Mouse (Mus musculus): Measurements from ENCODE around the gene Olfr224. TPM values are rescaled to one million over a fixed set of nuclear protein-coding genes. Genes with fewer than 3 reads are reported as not detected.
"Not testable (repeated sequence)": the region's sequence is repeated elsewhere in the genome, so short reads cannot be mapped to it uniquely, and the experiment has no call there.

Olfr224 gene
- polyA plus RNA-seq, 1 experiment: not detected

DNA sequence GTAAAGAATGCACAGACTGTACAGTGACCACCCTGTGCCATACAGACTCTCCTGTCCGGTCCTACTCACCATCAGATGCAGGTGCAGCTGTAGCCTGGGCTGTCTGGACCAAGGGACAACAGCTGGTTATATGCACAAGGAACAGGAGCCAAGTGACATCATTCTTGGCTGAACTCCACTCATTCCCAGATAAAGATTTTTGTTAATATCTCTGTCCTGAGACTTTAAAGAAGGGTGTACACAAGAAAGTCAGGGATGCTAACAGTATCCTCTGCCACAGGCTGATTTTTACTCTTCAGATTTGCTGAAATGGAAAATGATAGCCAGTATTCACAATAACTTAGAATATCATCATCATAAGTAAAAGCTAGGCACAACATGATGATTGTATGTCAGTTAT, 14.8 kb downstream of the Olfr224 start, which contains the start of gene Olfr328:
TSS of gene Olfr328 (minus strand) at position 101 of the 400 bp plus-strand sequence.
- Histone ChIP-seq H3K9ac (ENCODE audit: low read depth, poor library complexity, severe bottlenecking) (no peak within 1 kb of the TSS), H3K27me3 (ENCODE audit: control insufficient read depth, insufficient read depth, low read length, poor library complexity, severe bottlenecking) (no peaks in the 10 kb centered on the region), H3K4me3 (ENCODE audit: low read depth, low read length) (no peak within 1 kb of the TSS), H3K36me3 (ENCODE audit: control insufficient read depth, insufficient read depth, low read length, poor library complexity, severe bottlenecking) (no peaks in the 10 kb centered on the region), H3K9me3 (replicated peaks; ENCODE audit: control insufficient read depth, insufficient read depth, low read length, poor library complexity, severe bottlenecking) (no peaks in the 10 kb centered on the region), H3K27ac (ENCODE audit: insufficient read depth, low read length) (no peak within 1 kb of the TSS), H3K4me1 (ENCODE audit: control insufficient read depth, insufficient read depth, low read length) (no peaks in the 10 kb centered on the region)
- no peak for TF ChIP-seq EP300 (IDR thresholded peaks at IDR 0.05; ENCODE audit: insufficient read depth, low read depth, low read length)
- TF ChIP-seq CTCF (IDR thresholded peaks at IDR 0.05; ENCODE audit: low read depth, low read length): no peak
- no peak for TF ChIP-seq POLR2A (IDR thresholded peaks at IDR 0.05; ENCODE audit: insufficient read depth, low read length)

DNA sequence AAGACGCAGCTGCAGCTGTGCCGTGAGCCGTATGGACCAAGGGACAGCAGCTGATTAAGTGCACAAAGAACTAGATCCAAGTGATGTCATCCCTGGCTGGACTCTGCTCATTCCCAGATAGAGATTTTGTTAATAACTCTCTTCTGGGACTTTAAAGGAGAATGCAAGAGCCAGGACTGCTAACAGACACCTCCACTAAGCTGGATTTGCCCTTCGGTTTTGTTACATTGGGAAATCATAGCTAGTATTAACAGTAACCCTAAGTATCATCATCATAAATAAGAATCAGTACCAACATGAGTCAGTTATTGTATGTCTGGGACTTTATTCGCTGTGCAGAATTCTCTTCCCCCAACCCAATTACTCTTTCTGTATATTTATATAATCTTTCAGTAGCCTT, 24.0 kb downstream of the Olfr224 start, which contains the start of gene Olfr329-ps:
TSS of gene Olfr329-ps (minus strand) at position 101 of the 400 bp plus-strand sequence.
- H3K27me3 ChIP-seq (ENCODE audit: control insufficient read depth, insufficient read depth, low read length, poor library complexity, severe bottlenecking): no peaks in the 10 kb centered on the region
- no peak for TF ChIP-seq CTCF (IDR thresholded peaks at IDR 0.05; ENCODE audit: low read depth, low read length)
- TF ChIP-seq EP300 (IDR thresholded peaks at IDR 0.05; ENCODE audit: insufficient read depth, low read depth, low read length): no peak
- H3K36me3 ChIP-seq (ENCODE audit: control insufficient read depth, insufficient read depth, low read length, poor library complexity, severe bottlenecking): no peaks in the 10 kb centered on the region

GRCm38 (mm10) chr11:58534736-58535135, 35.6 kb downstream of the Olfr224 start, which contains the start of gene Olfr330:
Gene Olfr330, minus strand, starts transcription at chr11:58534836.
- H3K27ac ChIP-seq (ENCODE audit: insufficient read depth, low read length); H3K4me1 ChIP-seq (ENCODE audit: control insufficient read depth, insufficient read depth, low read length); H3K4me3 ChIP-seq (ENCODE audit: low read depth, low read length); H3K9ac ChIP-seq (ENCODE audit: low read depth, poor library complexity, severe bottlenecking); H3K36me3 ChIP-seq (ENCODE audit: control insufficient read depth, insufficient read depth, low read length, poor library complexity, severe bottlenecking); H3K9me3 ChIP-seq (replicated peaks; ENCODE audit: control insufficient read depth, insufficient read depth, low read length, poor library complexity, severe bottlenecking); H3K27me3 ChIP-seq (ENCODE audit: control insufficient read depth, insufficient read depth, low read length, poor library complexity, severe bottlenecking): not testable (repeated sequence)

More for the DNA sequence above, 24.0 kb downstream of the Olfr224 start, which contains the start of gene Olfr329-ps:
- no peak within 1 kb of the TSS for H3K27ac ChIP-seq (ENCODE audit: insufficient read depth, low read length)
- H3K4me1 ChIP-seq (ENCODE audit: control insufficient read depth, insufficient read depth, low read length): no peaks in the 10 kb centered on the region
- H3K9me3 ChIP-seq (replicated peaks; ENCODE audit: control insufficient read depth, insufficient read depth, low read length, poor library complexity, severe bottlenecking): no peaks in the 10 kb centered on the region
- no peak within 1 kb of the TSS for H3K9ac ChIP-seq (ENCODE audit: low read depth, poor library complexity, severe bottlenecking)
- no peak within 1 kb of the TSS for H3K4me3 ChIP-seq (ENCODE audit: low read depth, low read length)

DNA sequence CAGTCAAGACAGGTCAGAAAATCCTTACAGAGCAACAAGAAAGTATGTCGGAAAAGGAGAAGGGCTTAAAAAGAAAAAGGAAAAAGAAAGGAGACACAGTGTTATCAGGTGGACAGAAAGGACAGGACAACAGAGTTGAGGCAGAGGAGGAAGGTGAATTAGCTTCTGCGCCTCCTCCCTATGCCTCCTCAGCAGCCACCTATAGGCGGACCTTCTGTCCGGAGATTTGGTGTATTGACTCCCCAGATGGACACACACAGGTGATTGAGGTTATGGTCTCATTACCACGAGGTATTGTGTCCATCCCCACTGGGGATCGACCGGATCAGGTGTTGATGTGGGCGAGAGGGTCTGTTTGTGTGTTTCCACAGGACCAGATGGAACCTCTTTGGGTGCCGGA, 50.6 kb downstream of the Olfr224 start:
- not testable (repeated sequence) for H3K9ac ChIP-seq (ENCODE audit: low read depth, poor library complexity, severe bottlenecking); H3K27ac ChIP-seq (ENCODE audit: insufficient read depth, low read length); H3K4me3 ChIP-seq (ENCODE audit: low read depth, low read length); H3K36me3 ChIP-seq (ENCODE audit: control insufficient read depth, insufficient read depth, low read length, poor library complexity, severe bottlenecking); H3K4me1 ChIP-seq (ENCODE audit: control insufficient read depth, insufficient read depth, low read length); H3K27me3 ChIP-seq (ENCODE audit: control insufficient read depth, insufficient read depth, low read length, poor library complexity, severe bottlenecking)
- H3K9me3 ChIP-seq (replicated peaks; ENCODE audit: control insufficient read depth, insufficient read depth, low read length, poor library complexity, severe bottlenecking): peaks cover 15% of the 10 kb centered on the region

DNA sequence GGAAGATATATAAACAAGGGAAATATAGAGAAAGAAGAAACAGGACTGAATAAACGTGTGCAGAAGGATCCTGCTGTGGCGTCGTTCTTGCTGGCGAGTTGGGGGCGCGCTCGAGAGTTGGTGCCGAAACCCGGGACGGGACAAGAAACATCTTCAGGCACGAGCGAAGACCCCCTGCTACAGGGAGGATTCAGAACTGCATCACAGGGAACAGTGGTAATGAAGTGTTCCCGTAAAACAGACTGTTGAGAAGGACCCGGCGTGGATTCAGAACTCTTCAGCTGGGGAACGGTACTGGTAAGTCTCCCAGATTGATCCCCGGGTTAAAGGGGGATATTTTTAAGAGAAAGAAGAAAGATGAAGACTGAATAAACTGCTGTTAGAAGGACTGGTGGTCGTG, 51.4 kb downstream of the Olfr224 start:
- not testable (repeated sequence) for H3K27me3 ChIP-seq (ENCODE audit: control insufficient read depth, insufficient read depth, low read length, poor library complexity, severe bottlenecking); H3K4me1 ChIP-seq (ENCODE audit: control insufficient read depth, insufficient read depth, low read length); H3K9ac ChIP-seq (ENCODE audit: low read depth, poor library complexity, severe bottlenecking); H3K4me3 ChIP-seq (ENCODE audit: low read depth, low read length); H3K36me3 ChIP-seq (ENCODE audit: control insufficient read depth, insufficient read depth, low read length, poor library complexity, severe bottlenecking); H3K27ac ChIP-seq (ENCODE audit: insufficient read depth, low read length)
- peaks cover 15% of the 10 kb centered on the region for H3K9me3 ChIP-seq (replicated peaks; ENCODE audit: control insufficient read depth, insufficient read depth, low read length, poor library complexity, severe bottlenecking)

Other genes starting within 250 kb of the Olfr224 start
- 8.3 and 9.0 TPM in 2 replicates for gene Zfp672, start 240.2 kb downstream of the Olfr224 start, polyA plus RNA-seq (2011; ENCODE audit: insufficient read depth, insufficient read length, low read depth, missing spikeins)
- 33.6 and 41.4 TPM in 2 replicates for gene Sh3bp5l, start 239.8 kb downstream of the Olfr224 start, polyA plus RNA-seq (2011; ENCODE audit: insufficient read depth, insufficient read length, low read depth, missing spikeins)
- not detected in 2 replicates for gene Lypd8, start 191.5 kb downstream of the Olfr224 start, polyA plus RNA-seq (2011; ENCODE audit: insufficient read depth, insufficient read length, low read depth, missing spikeins)
- not detected in 2 replicates for gene 1810065E05Rik, start 149.4 kb downstream of the Olfr224 start, polyA plus RNA-seq (2011; ENCODE audit: insufficient read depth, insufficient read length, low read depth, missing spikeins)
- gene Gm12253, start 138.0 kb downstream of the Olfr224 start, polyA plus RNA-seq (2011; ENCODE audit: insufficient read depth, insufficient read length, low read depth, missing spikeins): not detected in 2 replicates
- gene Lypd9, start 117.6 kb downstream of the Olfr224 start, polyA plus RNA-seq (2011; ENCODE audit: insufficient read depth, insufficient read length, low read depth, missing spikeins): not detected in 2 replicates
- not detected in 2 replicates for gene Olfr30, start 108.3 kb downstream of the Olfr224 start, polyA plus RNA-seq (2011; ENCODE audit: insufficient read depth, insufficient read length, low read depth, missing spikeins)
- not detected in 2 replicates for gene Olfr332, start 78.0 kb downstream of the Olfr224 start, polyA plus RNA-seq (2011; ENCODE audit: insufficient read depth, insufficient read length, low read depth, missing spikeins)
- gene Olfr331, start 68.0 kb downstream of the Olfr224 start, polyA plus RNA-seq (2011; ENCODE audit: insufficient read depth, insufficient read length, low read depth, missing spikeins): not detected in 2 replicates
- not detected in 2 replicates for gene Olfr330, start 35.7 kb downstream of the Olfr224 start, polyA plus RNA-seq (2011; ENCODE audit: insufficient read depth, insufficient read length, low read depth, missing spikeins)
- not detected in 2 replicates for gene Olfr329-ps, start 24.1 kb downstream of the Olfr224 start, polyA plus RNA-seq (2011; ENCODE audit: insufficient read depth, insufficient read length, low read depth, missing spikeins)
- not detected in 2 replicates for gene Olfr328, start 14.9 kb downstream of the Olfr224 start, polyA plus RNA-seq (2011; ENCODE audit: insufficient read depth, insufficient read length, low read depth, missing spikeins)
- gene Olfr325, start 7.2 kb upstream of the Olfr224 start, polyA plus RNA-seq (2011; ENCODE audit: insufficient read depth, insufficient read length, low read depth, missing spikeins): not detected in 2 replicates
- not detected in 2 replicates for gene Olfr324, start 24.6 kb upstream of the Olfr224 start, polyA plus RNA-seq (2011; ENCODE audit: insufficient read depth, insufficient read length, low read depth, missing spikeins)
- gene 2210407C18Rik, start 45.5 kb upstream of the Olfr224 start, polyA plus RNA-seq (2011; ENCODE audit: insufficient read depth, insufficient read length, low read depth, missing spikeins): not detected in 2 replicates
- gene Olfr323, start 59.9 kb upstream of the Olfr224 start, polyA plus RNA-seq (2011; ENCODE audit: insufficient read depth, insufficient read length, low read depth, missing spikeins): not detected in 2 replicates
- gene Trim58, start 69.9 kb upstream of the Olfr224 start, polyA plus RNA-seq (2011; ENCODE audit: insufficient read depth, insufficient read length, low read depth, missing spikeins): not detected in 2 replicates
- not detected in 2 replicates for gene Olfr322, start 88.2 kb upstream of the Olfr224 start, polyA plus RNA-seq (2011; ENCODE audit: insufficient read depth, insufficient read length, low read depth, missing spikeins)
- gene Olfr320, start 110.5 kb upstream of the Olfr224 start, polyA plus RNA-seq (2011; ENCODE audit: insufficient read depth, insufficient read length, low read depth, missing spikeins): not detected in 2 replicates
- not detected in 2 replicates for gene Olfr319, start 128.6 kb upstream of the Olfr224 start, polyA plus RNA-seq (2011; ENCODE audit: insufficient read depth, insufficient read length, low read depth, missing spikeins)
- not detected in 2 replicates for gene Olfr318, start 153.5 kb upstream of the Olfr224 start, polyA plus RNA-seq (2011; ENCODE audit: insufficient read depth, insufficient read length, low read depth, missing spikeins)
- gene Olfr317, start 168.7 kb upstream of the Olfr224 start, polyA plus RNA-seq (2011; ENCODE audit: insufficient read depth, insufficient read length, low read depth, missing spikeins): not detected in 2 replicates
- not detected in 2 replicates for gene Olfr316, start 182.2 kb upstream of the Olfr224 start, polyA plus RNA-seq (2011; ENCODE audit: insufficient read depth, insufficient read length, low read depth, missing spikeins)
- gene Olfr315, start 202.6 kb upstream of the Olfr224 start, polyA plus RNA-seq (2011; ENCODE audit: insufficient read depth, insufficient read length, low read depth, missing spikeins): not detected in 2 replicates
- not detected in 2 replicates for gene Olfr314, start 212.4 kb upstream of the Olfr224 start, polyA plus RNA-seq (2011; ENCODE audit: insufficient read depth, insufficient read length, low read depth, missing spikeins)
- not detected in 2 replicates for gene Fam183b, start 231.4 kb upstream of the Olfr224 start, polyA plus RNA-seq (2011; ENCODE audit: insufficient read depth, insufficient read length, low read depth, missing spikeins)
- gene Olfr313, start 244.4 kb upstream of the Olfr224 start, polyA plus RNA-seq (2011; ENCODE audit: insufficient read depth, insufficient read length, low read depth, missing spikeins): not detected in 2 replicates